Mouse (Mus musculus) E14TG2a.4 (cell line): ENCODE results near the gene Relch.

Experiments
- CTCF ChIP-seq: conservative IDR thresholded peaks from 2 replicates; pipeline ENCODE4 v1.5.1; 2014; ENCODE audit warnings: low read length
- NANOG ChIP-seq: IDR thresholded peaks from 2 replicates; pipeline ENCODE4 v1.6.1; 2014; ENCODE audit warnings: borderline replicate concordance, low read length, mixed read lengths

- TF ChIP-seq CTCF: no peak
- TF ChIP-seq NANOG: no peak
These were observed 11.1 kb downstream of the Relch start for GRCm38 (mm10) chr1:105674763-105675162.
